Mouse (Mus musculus): ENCODE data around the gene Timm50.

Timm50 gene

DNA sequence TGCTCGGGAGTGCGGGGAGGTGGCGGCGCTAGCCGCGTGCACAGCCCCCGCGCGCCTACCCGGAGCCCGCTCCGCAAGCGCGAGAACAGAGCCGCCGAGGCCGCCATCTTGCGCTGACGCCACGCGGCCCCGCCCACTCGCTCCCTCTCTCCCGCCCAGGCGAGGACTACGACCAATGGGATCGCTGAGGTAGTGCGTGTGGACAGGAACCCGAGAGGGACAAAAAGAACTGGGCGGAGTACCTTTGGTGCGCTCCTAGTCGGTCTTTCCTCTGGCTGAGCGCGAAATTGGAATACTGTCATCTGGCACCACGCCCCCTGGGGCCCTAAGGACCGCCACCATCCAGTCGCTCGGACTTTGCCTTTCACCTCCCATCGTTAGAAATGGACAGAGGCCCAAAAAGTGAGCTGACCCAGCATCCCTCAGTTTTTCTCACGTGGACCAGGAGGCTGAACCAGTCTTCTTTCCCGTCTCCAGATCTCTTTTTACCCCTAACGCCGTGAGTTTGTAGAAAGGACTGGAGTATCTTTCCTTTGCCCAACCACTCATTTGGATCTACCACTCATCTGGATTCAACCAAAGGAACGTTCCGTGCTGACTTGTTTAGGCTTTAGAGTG, at the start of gene Timm50:
Timm50 (minus strand) TSS at position 147 of the 618 bp plus-strand sequence.
- DNase-seq (ENCODE audit: low read depth, low spot score) = peak; percentile 93

DNA sequence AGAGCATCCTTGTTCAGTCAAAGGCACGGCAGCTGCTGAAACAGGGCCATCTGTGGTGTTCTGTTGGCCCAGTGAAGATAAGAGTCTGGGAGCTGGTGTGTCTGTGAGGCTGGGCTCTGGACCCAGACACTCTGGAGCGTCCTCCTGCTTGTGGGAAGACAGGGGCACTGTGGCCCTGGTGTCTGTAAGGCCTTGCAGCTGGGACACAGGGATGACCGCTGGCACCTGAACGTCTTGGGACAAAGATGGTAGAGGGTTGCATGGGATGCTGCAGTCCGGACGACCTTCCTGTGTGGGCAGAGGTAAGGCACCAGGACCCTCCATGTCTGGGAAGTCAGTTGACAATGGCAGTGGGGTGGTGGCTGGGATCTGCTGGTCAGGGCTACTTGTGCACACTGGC, 48.4 kb upstream of the Timm50 start:
- DNase-seq (ENCODE audit: low read depth, low spot score) = no peak

- DNase-seq (ENCODE audit: low read depth, low spot score) = no peak
Measured at GRCm38 (mm10) chr7:28359854-28360253, 48.0 kb upstream of the Timm50 start.

DNA sequence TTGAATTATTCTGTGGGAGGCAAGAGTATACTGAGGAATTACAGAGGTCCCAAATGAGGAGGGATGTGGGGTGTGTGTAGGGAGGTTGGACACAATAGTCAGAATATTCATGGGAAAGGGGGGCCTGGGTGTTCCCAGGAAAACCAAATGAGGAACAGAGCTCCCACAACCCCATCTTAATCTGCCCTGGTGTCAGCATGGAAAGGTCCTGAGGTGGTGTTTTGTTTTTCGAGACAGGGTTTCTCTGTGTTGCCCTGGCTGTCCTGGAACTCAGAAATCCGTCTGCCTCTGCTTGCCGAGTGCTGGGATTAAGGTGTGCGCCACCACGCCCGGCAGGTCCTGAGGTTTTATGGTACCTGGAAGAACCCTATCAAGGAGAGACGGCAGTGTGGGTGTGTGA, 46.6 kb upstream of the Timm50 start:
- DNase-seq (ENCODE audit: low read depth, low spot score) = no peak

DNA sequence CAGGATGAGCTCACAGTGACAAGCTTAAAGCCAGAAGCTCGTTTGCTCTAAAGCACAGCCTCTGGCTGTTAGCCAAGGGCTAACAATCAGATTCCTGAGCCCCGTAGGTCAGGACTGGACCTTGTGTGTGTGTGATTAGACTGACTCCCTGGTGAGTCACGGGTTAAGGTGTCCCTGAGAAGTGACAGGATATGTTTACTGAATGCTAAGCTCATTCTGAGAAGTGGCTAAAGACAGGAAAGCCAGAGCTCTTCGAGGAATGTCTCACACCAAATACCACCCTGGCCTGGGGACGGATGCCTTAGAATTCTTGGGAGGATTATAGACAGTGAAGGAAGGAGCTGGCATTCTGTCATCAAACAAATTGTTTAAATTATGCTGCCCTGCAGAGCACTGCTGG, 46.1 kb upstream of the Timm50 start:
- DNase-seq (ENCODE audit: low read depth, low spot score) = no peak

DNA sequence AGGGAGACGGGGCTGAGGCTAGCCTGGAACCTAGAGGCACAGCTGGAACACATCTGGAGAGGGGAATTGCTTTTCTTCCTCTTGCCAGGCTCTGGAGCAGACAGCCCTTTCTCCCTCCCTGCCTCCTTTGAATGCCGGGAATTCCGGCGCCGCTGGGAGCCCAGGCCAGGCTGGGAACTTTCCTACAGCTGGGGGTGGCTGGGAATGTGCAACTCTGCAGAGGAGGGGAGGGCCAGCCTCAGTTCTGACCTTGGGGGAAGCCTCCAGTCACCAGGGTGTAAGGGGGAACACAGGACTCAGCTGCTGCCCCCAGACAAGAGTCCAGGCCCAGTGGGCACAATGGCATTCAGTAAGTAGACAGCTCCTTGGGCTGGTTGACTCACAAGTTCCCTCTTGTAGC, 45.1 kb upstream of the Timm50 start:
- no peak for DNase-seq (ENCODE audit: low read depth, low spot score)

- no peak for DNase-seq (ENCODE audit: low read depth, low spot score)
Measured at GRCm38 (mm10) chr7:28355221-28355620, 43.3 kb upstream of the Timm50 start.

DNA sequence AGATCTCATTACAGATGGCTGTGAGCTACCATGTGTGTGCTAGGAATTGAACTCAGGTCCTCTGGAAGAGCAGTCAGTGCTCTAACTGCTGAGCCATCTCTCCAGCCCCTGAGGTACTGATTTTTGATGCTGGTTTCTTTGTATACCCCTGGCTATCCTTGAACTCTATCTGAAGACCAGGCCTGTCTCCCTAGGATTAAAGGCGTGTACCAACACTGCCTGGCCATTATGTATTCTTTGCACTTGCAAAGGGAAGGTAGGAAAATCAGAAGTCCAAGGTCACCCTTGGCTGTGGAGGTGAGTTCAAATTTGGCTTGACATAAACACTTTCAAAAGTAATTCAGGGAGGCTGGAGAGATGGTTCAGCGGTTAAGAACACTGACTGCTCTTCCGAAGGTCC, 42.7 kb upstream of the Timm50 start:
- no peak for DNase-seq (ENCODE audit: low read depth, low spot score)

- no peak for DNase-seq (ENCODE audit: low read depth, low spot score)
Measured at GRCm38 (mm10) chr7:28354113-28354581, 42.3 kb upstream of the Timm50 start.

DNA sequence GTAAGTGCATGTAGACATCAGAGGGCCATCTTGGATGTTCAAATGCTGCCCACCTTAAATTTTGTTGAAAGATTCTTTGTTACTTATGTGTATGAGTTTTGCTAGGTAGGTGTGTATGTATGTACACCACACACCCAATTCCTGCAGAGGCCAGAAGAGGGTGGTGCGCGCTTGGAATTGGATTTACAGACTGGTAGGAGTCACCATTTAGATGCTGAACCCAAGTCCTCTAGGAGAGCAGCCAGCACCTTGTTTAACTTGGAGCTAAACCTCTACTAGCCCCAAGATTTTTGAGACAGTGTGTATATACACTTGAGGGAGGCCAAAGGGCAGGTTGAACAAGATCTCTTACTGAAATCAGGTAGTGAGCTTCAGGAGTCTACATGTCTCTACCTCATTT, 41.4 kb upstream of the Timm50 start:
- DNase-seq (ENCODE audit: low read depth, low spot score) = no peak

GRCm38 (mm10) chr7:28351676-28352191, 39.9 kb upstream of the Timm50 start:
- DNase-seq (ENCODE audit: low read depth, low spot score) = no peak

GRCm38 (mm10) chr7:28350155-28350883, 38.4 kb upstream of the Timm50 start, which contains the start of gene Rps16:
Gene Rps16 (plus strand): TSS chr7:28350652.
- DNase-seq (ENCODE audit: low read depth, low spot score) = peak; percentile 93

- DNase-seq (ENCODE audit: low read depth, low spot score) = no peak
Measured at GRCm38 (mm10) chr7:28348601-28349000, 36.7 kb upstream of the Timm50 start.

DNA sequence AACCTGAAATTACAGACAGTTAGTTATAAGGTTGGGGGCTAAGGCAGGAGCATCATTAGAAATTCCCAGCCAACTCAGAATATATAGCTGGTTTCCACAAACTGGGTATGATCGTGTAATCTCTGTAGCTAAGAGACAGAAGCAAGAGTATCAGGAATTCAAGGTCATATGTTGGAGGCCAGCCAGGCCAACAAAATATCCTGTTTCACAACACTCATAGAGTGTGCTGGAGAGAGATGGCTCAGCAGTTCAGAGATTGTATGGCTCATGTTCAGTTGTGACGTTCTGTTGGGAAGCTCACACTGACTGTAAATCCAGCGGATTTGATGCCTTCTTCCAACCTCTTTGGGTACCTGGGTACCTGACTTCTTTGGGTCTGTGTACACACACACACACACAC, 35.9 kb upstream of the Timm50 start:
- DNase-seq (ENCODE audit: low read depth, low spot score) = no peak

DNA sequence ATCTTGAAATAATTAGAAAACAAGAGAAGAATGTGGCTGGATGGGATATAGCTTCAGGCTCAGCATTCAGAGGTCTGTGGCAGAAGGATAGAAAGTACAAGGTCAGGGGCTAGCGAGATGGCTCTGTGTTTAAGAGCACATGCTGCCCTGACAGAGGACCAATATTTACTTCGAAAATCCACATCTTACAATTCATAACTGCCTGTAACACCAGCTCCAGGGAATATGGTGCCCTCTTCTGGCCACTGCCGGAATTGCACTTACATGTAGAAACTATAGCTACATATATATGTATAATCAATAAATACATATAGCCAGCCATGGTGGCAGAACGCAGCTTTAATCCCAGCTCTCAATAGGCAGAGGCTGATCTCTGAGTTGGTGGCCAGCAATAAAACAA, 32.8 kb upstream of the Timm50 start:
- no peak for DNase-seq (ENCODE audit: low read depth, low spot score)

DNA sequence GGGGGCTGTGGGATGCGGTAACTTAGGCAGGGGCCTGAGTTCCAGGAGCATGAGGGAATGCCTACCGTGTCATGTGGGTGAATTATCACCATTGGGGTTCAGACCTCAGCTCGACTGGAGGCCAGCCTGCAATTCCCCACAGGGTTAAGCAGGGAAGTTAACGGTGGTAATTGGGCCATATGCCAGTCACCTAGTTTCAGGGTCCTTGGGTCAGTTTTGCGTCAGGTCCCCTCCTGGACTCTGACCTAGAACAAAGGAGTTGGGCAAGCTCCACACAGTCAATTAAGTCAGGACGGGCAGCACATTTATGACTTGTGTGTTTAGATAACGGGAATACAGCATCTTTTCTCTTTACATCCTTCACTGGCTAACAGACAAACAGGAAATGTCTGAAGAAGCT, 29.5 kb upstream of the Timm50 start:
- no peak for DNase-seq (ENCODE audit: low read depth, low spot score)

- DNase-seq (ENCODE audit: low read depth, low spot score) = no peak
Measured at GRCm38 (mm10) chr7:28339213-28339917, 27.5 kb upstream of the Timm50 start.

- peak; percentile 94 for DNase-seq (ENCODE audit: low read depth, low spot score)
Measured at GRCm38 (mm10) chr7:28338108-28338998, 26.5 kb upstream of the Timm50 start, which contains the start of gene Supt5. Gene Supt5 (minus strand): TSS chr7:28338746.

- no peak for DNase-seq (ENCODE audit: low read depth, low spot score)
Measured at GRCm38 (mm10) chr7:28335471-28335870, 23.6 kb upstream of the Timm50 start.

GRCm38 (mm10) chr7:28334534-28334933, 22.7 kb upstream of the Timm50 start:
- DNase-seq (ENCODE audit: low read depth, low spot score) = no peak

DNA sequence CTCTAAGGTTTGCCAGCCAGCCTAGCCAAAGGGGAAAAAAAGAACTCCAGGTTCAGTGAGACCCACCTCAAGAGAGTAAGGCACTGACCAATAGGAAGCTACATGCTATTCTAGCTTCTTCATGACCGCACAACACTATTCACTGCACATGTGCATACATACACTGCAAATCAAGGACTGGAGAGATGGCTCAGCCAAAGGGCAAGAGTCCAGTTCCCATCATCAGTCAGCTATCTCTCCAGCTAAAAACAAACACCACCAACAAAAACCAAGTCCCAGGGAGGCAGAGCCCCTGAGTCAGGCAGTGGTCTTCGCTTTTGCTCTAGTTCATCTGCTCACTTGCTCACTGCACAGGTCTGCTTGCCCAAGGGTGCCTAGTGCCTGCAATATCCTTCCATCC, 16.4 kb upstream of the Timm50 start:
- DNase-seq (ENCODE audit: low read depth, low spot score) = no peak
